Mouse (Mus musculus) neural tube, embryonic 14.5 days (tissue): ENCODE results near the gene Gsdmc4. TPM values are rescaled to one million over a fixed set of nuclear protein-coding genes. Genes with fewer than 3 reads are reported as not detected.
"Not testable (repeated sequence)": the region's sequence is repeated elsewhere in the genome, so short reads cannot be mapped to it uniquely, and the experiment has no call there.

Experiments
- ATAC-seq: fragments of 200-750 bp; cut with Nextera tagmentation; 2 replicates; pipeline ENCODE4 v1.8.0; 2017; ENCODE audit warnings: low read depth, mild to moderate bottlenecking, moderate TSS enrichment, moderate library complexity
- H3K27ac ChIP-seq: fragments of 300-500 bp; sonication (generic); 2 replicates; pipeline ENCODE4 v1.5.1; 2014; ENCODE audit warnings: low read depth, mild to moderate bottlenecking, control low read depth, low read length, moderate library complexity, mixed read lengths
- H3K27me3 ChIP-seq: fragments of 300-500 bp; sonication (generic); 2 replicates; pipeline ENCODE4 v1.6.1; 2014; ENCODE audit warnings: low read length; ENCODE audit not compliant: control insufficient read depth, insufficient read depth
- H3K36me3 ChIP-seq: fragments of 300-500 bp; sonication (generic); 2 replicates; pipeline ENCODE4 v1.6.1; 2014; ENCODE audit warnings: low read length, mixed read lengths; ENCODE audit not compliant: control insufficient read depth, insufficient read depth
- H3K4me1 ChIP-seq: fragments of 300-500 bp; sonication (generic); 2 replicates; pipeline ENCODE4 v1.6.1; 2014; ENCODE audit warnings: low read length; ENCODE audit not compliant: control insufficient read depth, insufficient read depth
- H3K4me2 ChIP-seq: fragments of 300-500 bp; sonication (generic); 2 replicates; pipeline ENCODE4 v1.6.1; 2014; ENCODE audit warnings: mild to moderate bottlenecking, low read depth, low read length, control low read depth
- H3K4me3 ChIP-seq: fragments of 300-500 bp; sonication (generic); 2 replicates; pipeline ENCODE4 v1.5.1; 2014; ENCODE audit warnings: low read depth, low read length, control low read depth, mixed read lengths
- H3K9ac ChIP-seq: fragments of 300-500 bp; sonication (generic); replicated peaks from 2 replicates; pipeline ENCODE4 v1.6.1; 2014; ENCODE audit warnings: low read depth, mild to moderate bottlenecking, control low read depth, low read length, mixed read lengths
- H3K9me3 ChIP-seq: fragments of 300-500 bp; sonication (generic); 2 replicates; pipeline ENCODE4 v1.6.1; 2016; ENCODE audit warnings: low read length; ENCODE audit not compliant: control insufficient read depth
- WGBS: fragments of 180-500 bp; shearing (Covaris S2); extraction: QIAGEN DNeasy Blood & Tissue Kit; methylation state at CpG from one replicate; pipeline ENCODE4 v1.1.7; 2014; 5-methylcytosine and 5-hydroxymethylcytosine counted together
- polyA plus RNA-seq: library from polyadenylated mRNA; unstranded; fragments of >200 nt; fragmentation: Nextera tagmentation; extraction: Ambion mirVana; gene quantifications from 2 replicates; pipeline ENCODE4 v1.2.1, GENCODE M21; 2014

Gsdmc4 gene
- polyA plus RNA-seq: not detected in 2 replicates

GRCm38 (mm10) chr15:63912197-63912596, at the start of gene Gsdmc4:
TSS of gene Gsdmc4 (minus strand) at chr15:63912297.
- 83% methylated on average over 2 of the region's 2 CpGs for WGBS
- H3K9ac ChIP-seq, H3K4me2 ChIP-seq, H3K4me3 ChIP-seq, H3K9me3 ChIP-seq, H3K36me3 ChIP-seq, ATAC-seq, H3K4me1 ChIP-seq, H3K27me3 ChIP-seq, H3K27ac ChIP-seq: not testable (repeated sequence)

GRCm38 (mm10) chr15:63960542-63960941, 48.4 kb upstream of the Gsdmc4 start:
- H3K4me1 ChIP-seq: no peaks in the 10 kb centered on the region
- no peak overlapping the region for H3K4me3 ChIP-seq
- no peaks in the 10 kb centered on the region for H3K36me3 ChIP-seq
- H3K9ac ChIP-seq: no peak overlapping the region
- no peak overlapping the region for H3K4me2 ChIP-seq
- H3K27me3 ChIP-seq: no peaks in the 10 kb centered on the region
- no peak overlapping the region for H3K27ac ChIP-seq
- ATAC-seq: no peak
- H3K9me3 ChIP-seq: no peaks in the 10 kb centered on the region
- 97% methylated on average over 2 of the region's 2 CpGs for WGBS

GRCm38 (mm10) chr15:63957553-63957952, 45.5 kb upstream of the Gsdmc4 start:
- H3K9ac ChIP-seq: no peak overlapping the region
- H3K27me3 ChIP-seq: no peaks in the 10 kb centered on the region
- no peaks in the 10 kb centered on the region for H3K4me1 ChIP-seq
- H3K4me3 ChIP-seq: no peak overlapping the region
- H3K4me2 ChIP-seq: no peak overlapping the region
- H3K9me3 ChIP-seq: no peaks in the 10 kb centered on the region
- ATAC-seq: no peak
- H3K27ac ChIP-seq: no peak overlapping the region
- H3K36me3 ChIP-seq: no peaks in the 10 kb centered on the region

- WGBS: 66% methylated on average over 4 of the region's 4 CpGs
- H3K36me3 ChIP-seq: no peaks in the 10 kb centered on the region
- no peaks in the 10 kb centered on the region for H3K27me3 ChIP-seq
- H3K27ac ChIP-seq: no peak overlapping the region
- no peak overlapping the region for H3K4me3 ChIP-seq
- H3K9me3 ChIP-seq: no peaks in the 10 kb centered on the region
- no peak overlapping the region for H3K4me2 ChIP-seq
- no peak for ATAC-seq
- H3K4me1 ChIP-seq: no peaks in the 10 kb centered on the region
- H3K9ac ChIP-seq: no peak overlapping the region
These were observed 41.2 kb upstream of the Gsdmc4 start for GRCm38 (mm10) chr15:63953256-63953655.

GRCm38 (mm10) chr15:63941221-63941620, 29.1 kb upstream of the Gsdmc4 start:
- no peak overlapping the region for H3K4me2 ChIP-seq
- no peaks in the 10 kb centered on the region for H3K27me3 ChIP-seq
- no peak overlapping the region for H3K9ac ChIP-seq
- H3K9me3 ChIP-seq: no peaks in the 10 kb centered on the region
- no peak overlapping the region for H3K4me3 ChIP-seq
- H3K27ac ChIP-seq: no peak overlapping the region
- peaks cover 12% of the 10 kb centered on the region for H3K36me3 ChIP-seq
- WGBS: 81% methylated on average over 1 of the region's 1 CpGs
- no peaks in the 10 kb centered on the region for H3K4me1 ChIP-seq
- ATAC-seq: no peak

GRCm38 (mm10) chr15:63932656-63933055, 20.6 kb upstream of the Gsdmc4 start:
- H3K4me3 ChIP-seq: no peak overlapping the region
- no peaks in the 10 kb centered on the region for H3K4me1 ChIP-seq
- no peak overlapping the region for H3K4me2 ChIP-seq
- H3K9me3 ChIP-seq: no peaks in the 10 kb centered on the region
- 91% methylated on average over 1 of the region's 1 CpGs for WGBS
- no peaks in the 10 kb centered on the region for H3K27me3 ChIP-seq
- H3K9ac ChIP-seq: no peak overlapping the region
- H3K36me3 ChIP-seq: peaks cover 9% of the 10 kb centered on the region
- ATAC-seq: no peak
- H3K27ac ChIP-seq: no peak overlapping the region

GRCm38 (mm10) chr15:63931404-63931803, 19.3 kb upstream of the Gsdmc4 start:
- H3K4me3 ChIP-seq: no peak overlapping the region
- H3K9ac ChIP-seq: no peak overlapping the region
- H3K27me3 ChIP-seq: no peaks in the 10 kb centered on the region
- no peak overlapping the region for H3K4me2 ChIP-seq
- no peaks in the 10 kb centered on the region for H3K9me3 ChIP-seq
- WGBS: 93% methylated on average over 1 of the region's 1 CpGs
- H3K36me3 ChIP-seq: peaks cover 9% of the 10 kb centered on the region
- no peak for ATAC-seq
- no peaks in the 10 kb centered on the region for H3K4me1 ChIP-seq
- no peak overlapping the region for H3K27ac ChIP-seq

- H3K27me3 ChIP-seq: no peaks in the 10 kb centered on the region
- no peaks in the 10 kb centered on the region for H3K9me3 ChIP-seq
- H3K4me1 ChIP-seq: no peaks in the 10 kb centered on the region
- no peak for ATAC-seq
- H3K27ac ChIP-seq: no peak overlapping the region
- no peak overlapping the region for H3K4me3 ChIP-seq
- no peak overlapping the region for H3K9ac ChIP-seq
- peaks cover 7% of the 10 kb centered on the region for H3K36me3 ChIP-seq
- H3K4me2 ChIP-seq: no peak overlapping the region
- WGBS: 94% methylated on average over 18 of the region's 18 CpGs
These were observed 18.3 kb upstream of the Gsdmc4 start for GRCm38 (mm10) chr15:63930107-63931041.

GRCm38 (mm10) chr15:63926201-63926600, 14.1 kb upstream of the Gsdmc4 start:
- Histone ChIP-seq H3K4me2 (no peak overlapping the region), H3K36me3 (peaks cover 3% of the 10 kb centered on the region; the same call in 1 of the 2 replicates), H3K4me3 (no peak overlapping the region), H3K9ac (no peak overlapping the region), H3K27me3 (no peaks in the 10 kb centered on the region), H3K9me3 (no peaks in the 10 kb centered on the region), H3K4me1 (no peaks in the 10 kb centered on the region), H3K27ac (no peak overlapping the region)
- no peak for ATAC-seq
- WGBS: 91% methylated on average over 3 of the region's 3 CpGs
